Mouse (Mus musculus) hindbrain, embryonic 11.5 days (tissue): ENCODE measurements around the gene Cyp1b1. TPM values are rescaled to one million over a fixed set of nuclear protein-coding genes. Genes with fewer than 3 reads are reported as not detected.
A peak's percentile ranks its signal among the peaks of the same experiment; 100 is the strongest.

Experiments used
- ATAC-seq: fragments of 200-750 bp; cut with Nextera tagmentation; 2 replicates; pipeline ENCODE4 v1.8.0; 2017; ENCODE audit warnings: mild to moderate bottlenecking, moderate TSS enrichment, moderate library complexity; ENCODE audit not compliant: low FRiP score
- DNase-seq: peaks from one replicate; pipeline ENCODE4 v3.0.0-alpha.2; 2015; ENCODE audit warnings: low spot score
- H3K27ac ChIP-seq: fragments of 300-500 bp; sonication (generic); 2 replicates; pipeline ENCODE4 v1.5.1; 2014; ENCODE audit warnings: mild to moderate bottlenecking, low read depth, low read length
- H3K27me3 ChIP-seq: fragments of 300-500 bp; sonication (generic); 2 replicates; pipeline ENCODE4 v1.6.1; 2014; ENCODE audit warnings: mild to moderate bottlenecking, low read length, moderate library complexity, mixed read lengths; ENCODE audit not compliant: control insufficient read depth, insufficient read depth
- H3K36me3 ChIP-seq: fragments of 300-500 bp; sonication (generic); 2 replicates; pipeline ENCODE4 v1.6.1; 2014; ENCODE audit warnings: mild to moderate bottlenecking, low read length, moderate library complexity, mixed read lengths; ENCODE audit not compliant: control insufficient read depth, insufficient read depth
- H3K4me1 ChIP-seq: fragments of 300-500 bp; sonication (generic); replicated peaks from 2 replicates; pipeline ENCODE4 v1.6.1; 2014; ENCODE audit warnings: low read length, mixed read lengths; ENCODE audit not compliant: control insufficient read depth, insufficient read depth
- H3K4me2 ChIP-seq: fragments of 300-500 bp; sonication (generic); replicated peaks from 2 replicates; pipeline ENCODE4 v1.6.1; 2014; ENCODE audit warnings: mild to moderate bottlenecking, low read depth, low read length
- H3K4me3 ChIP-seq: fragments of 300-500 bp; sonication (generic); 2 replicates; pipeline ENCODE4 v1.5.1; 2014; ENCODE audit warnings: low read depth, low read length
- H3K9ac ChIP-seq: fragments of 300-500 bp; sonication (generic); 2 replicates; pipeline ENCODE4 v1.6.1; 2014; ENCODE audit warnings: low read depth, low read length
- H3K9me3 ChIP-seq: fragments of 300-500 bp; sonication (generic); 2 replicates; pipeline ENCODE4 v1.6.1; 2016; ENCODE audit warnings: low read length; ENCODE audit not compliant: control insufficient read depth
- WGBS: fragments of 180-500 bp; shearing (Covaris S2); extraction: QIAGEN DNeasy Blood & Tissue Kit; methylation state at CpG from one replicate; pipeline ENCODE4 v1.1.7; 2014; 5-methylcytosine and 5-hydroxymethylcytosine counted together
- polyA plus RNA-seq: library from polyadenylated mRNA; unstranded; fragments of >200 nt; fragmentation: Nextera tagmentation; extraction: Ambion mirVana; gene quantifications from 2 replicates; pipeline ENCODE4 v1.2.1, GENCODE M21; 2014

The Cyp1b1 gene
- polyA plus RNA-seq = 3.0 and 4.0 TPM in 2 replicates

DNA sequence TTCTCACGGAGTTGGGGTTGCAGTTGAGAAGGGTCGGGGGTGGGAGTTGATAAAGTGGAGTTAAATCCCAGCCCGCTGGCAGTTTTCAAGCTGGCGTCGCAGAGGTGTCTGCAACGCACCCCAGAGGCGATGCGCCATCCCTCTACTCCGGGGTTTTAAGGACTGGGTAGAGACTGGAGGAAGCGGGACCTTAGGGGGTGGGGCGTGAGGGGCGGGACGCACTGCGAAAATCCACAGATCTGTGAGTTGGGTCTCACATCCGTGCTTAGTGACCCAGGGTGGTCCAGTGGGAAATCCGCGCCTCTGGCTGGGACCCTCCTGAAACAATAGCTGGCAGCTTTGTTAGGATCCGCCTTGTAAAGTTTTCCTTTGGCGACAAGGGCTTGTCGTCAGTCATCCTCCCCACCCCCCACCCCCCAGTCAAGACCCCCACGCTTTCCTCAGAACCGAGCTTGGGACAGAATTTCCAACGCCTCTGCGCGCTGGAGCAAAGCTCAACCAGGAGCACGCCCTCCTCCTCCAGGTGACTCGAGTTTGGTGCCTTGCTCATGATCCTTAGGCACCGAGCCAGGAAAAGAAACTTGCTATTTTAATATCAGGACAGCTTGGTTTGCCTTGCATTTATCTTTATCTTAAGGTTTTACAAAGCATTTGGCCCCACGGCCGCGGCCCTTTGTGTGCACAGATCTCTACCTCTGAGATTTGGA lies at the start of gene Cyp1b1:
Gene Cyp1b1 (minus strand): TSS at position 131 of the 707 bp plus-strand sequence.
- H3K27ac ChIP-seq = no peak within 1 kb of the TSS
- H3K9me3 ChIP-seq = no peaks in the 10 kb centered on the region
- peak; percentile 65 for DNase-seq
- H3K4me2 ChIP-seq = peak within 1 kb of the TSS; percentile 93
- ATAC-seq = peak; percentile 56
- under 1% methylated on average over 29 of the region's 31 CpGs for WGBS
- peaks cover 10% of the 10 kb centered on the region; the same call in 1 of the 2 replicates for H3K4me1 ChIP-seq
- no peaks in the 10 kb centered on the region for H3K36me3 ChIP-seq
- peak within 1 kb of the TSS; percentile 41 for H3K4me3 ChIP-seq
- peaks cover 46% of the 10 kb centered on the region for H3K27me3 ChIP-seq
- peak within 1 kb of the TSS; percentile 44 for H3K9ac ChIP-seq

DNA sequence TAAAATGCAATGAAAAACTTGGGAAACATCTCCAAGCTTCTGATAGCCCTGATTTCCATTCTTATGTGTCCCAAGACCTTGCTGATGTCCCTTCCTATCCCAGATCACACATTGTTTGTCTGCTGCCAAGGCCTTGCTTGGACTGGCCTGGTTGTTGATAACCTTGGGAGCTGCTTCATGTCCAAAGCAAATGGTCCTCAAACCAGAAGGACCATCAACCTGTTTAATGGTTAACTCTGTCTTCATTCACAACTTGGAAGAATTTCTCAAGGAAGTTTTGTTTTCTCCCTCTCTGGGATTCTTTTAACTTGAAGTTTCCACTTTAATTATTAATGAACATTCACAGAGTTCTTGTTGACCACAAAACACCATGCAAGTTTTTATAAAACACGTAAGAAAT lies 47.0 kb upstream of the Cyp1b1 start:
- no peaks in the 10 kb centered on the region for H3K27me3 ChIP-seq
- 78% methylated on average over 1 of the region's 1 CpGs for WGBS
- H3K4me1 ChIP-seq = no peaks in the 10 kb centered on the region
- no peaks in the 10 kb centered on the region for H3K9me3 ChIP-seq
- H3K9ac ChIP-seq = no peak overlapping the region
- DNase-seq (no peak), ATAC-seq (no peak)
- H3K36me3 ChIP-seq = no peaks in the 10 kb centered on the region
- no peak overlapping the region for H3K4me2 ChIP-seq
- H3K27ac ChIP-seq = no peak overlapping the region
- no peak overlapping the region for H3K4me3 ChIP-seq

DNA sequence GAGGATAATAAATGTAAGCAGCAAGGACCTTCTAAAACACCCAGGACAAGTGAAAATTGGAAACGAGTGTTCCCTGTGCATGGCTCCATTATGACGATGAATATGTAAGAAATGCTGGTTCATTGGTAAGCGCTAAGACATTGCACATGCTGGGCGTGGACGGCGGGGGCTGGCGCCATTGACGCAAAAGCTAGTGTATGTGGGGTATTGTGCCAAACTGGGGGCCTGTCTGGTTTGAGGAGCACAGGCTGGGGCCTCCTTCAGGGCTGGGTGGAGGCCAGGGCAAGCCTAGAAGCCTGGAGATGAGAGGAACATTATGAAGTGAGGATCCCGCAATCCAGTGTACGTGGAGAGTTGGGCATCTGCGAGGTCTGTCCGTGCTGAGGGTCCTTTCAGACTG lies 39.0 kb upstream of the Cyp1b1 start:
- ATAC-seq = no peak

DNA sequence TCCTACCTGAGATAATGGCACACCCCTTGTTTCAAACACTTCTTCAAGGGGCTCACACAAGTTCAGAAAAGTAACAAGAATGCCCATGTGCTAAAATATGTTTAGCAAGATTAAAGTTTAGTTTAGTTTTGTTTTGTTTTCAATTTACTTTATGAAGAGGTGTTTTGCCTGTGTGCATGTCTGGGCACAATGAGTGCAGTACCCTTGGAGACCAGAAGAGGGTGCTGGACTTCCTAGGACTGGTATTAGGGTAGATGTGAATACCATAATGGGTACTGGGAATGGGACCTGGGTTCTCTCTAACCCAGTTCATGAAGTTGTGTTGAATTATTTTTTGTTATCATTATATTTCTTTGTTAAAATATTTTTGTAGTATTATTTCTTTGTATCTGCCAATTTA lies 38.0 kb upstream of the Cyp1b1 start:
- no peaks in the 10 kb centered on the region for H3K4me1 ChIP-seq
- H3K4me2 ChIP-seq = no peak overlapping the region
- no peak overlapping the region for H3K4me3 ChIP-seq
- no peaks in the 10 kb centered on the region for H3K9me3 ChIP-seq
- H3K27ac ChIP-seq = no peak overlapping the region
- H3K9ac ChIP-seq = no peak overlapping the region
- ATAC-seq (no peak), DNase-seq (no peak)
- no peaks in the 10 kb centered on the region for H3K36me3 ChIP-seq
- H3K27me3 ChIP-seq = no peaks in the 10 kb centered on the region

More for the DNA sequence above, 39.0 kb upstream of the Cyp1b1 start:
- Histone ChIP-seq H3K4me3 (no peak overlapping the region), H3K27ac (no peak overlapping the region), H3K4me1 (no peaks in the 10 kb centered on the region), H3K9me3 (no peaks in the 10 kb centered on the region), H3K27me3 (no peaks in the 10 kb centered on the region), H3K4me2 (no peak overlapping the region), H3K9ac (no peak overlapping the region), H3K36me3 (no peaks in the 10 kb centered on the region)
- WGBS = 95% methylated on average over 12 of the region's 12 CpGs
- DNase-seq = no peak

DNA sequence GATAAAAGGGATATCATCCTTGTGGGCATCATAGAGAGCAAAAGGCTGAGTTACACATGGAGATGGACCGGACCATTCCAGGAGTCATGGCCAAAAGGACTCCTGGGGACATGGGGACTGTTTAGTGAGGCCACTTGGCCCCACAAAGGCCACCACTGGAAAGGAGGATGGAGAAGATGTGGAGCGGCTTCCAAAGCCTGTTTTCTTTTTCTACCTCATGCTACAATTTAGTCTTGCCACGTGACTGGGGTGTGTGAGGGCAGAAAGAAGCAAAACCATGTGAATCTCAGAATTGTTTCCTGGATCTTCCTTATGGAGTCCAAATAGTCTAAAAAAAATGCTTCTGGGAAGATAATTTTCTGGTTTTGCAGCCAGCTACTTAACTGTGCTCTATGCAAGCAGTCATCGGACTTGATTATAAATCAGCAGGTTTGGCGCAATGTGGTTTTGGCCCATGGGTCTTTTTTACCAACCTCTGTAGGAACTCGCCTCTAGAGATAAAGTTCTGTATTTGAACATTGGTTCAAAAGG lies 36.9 kb upstream of the Cyp1b1 start:
- no peaks in the 10 kb centered on the region for H3K36me3 ChIP-seq
- H3K9me3 ChIP-seq = no peaks in the 10 kb centered on the region
- no peak overlapping the region for H3K4me3 ChIP-seq
- no peak for DNase-seq
- H3K27me3 ChIP-seq = no peaks in the 10 kb centered on the region
- no peak overlapping the region for H3K9ac ChIP-seq
- no peaks in the 10 kb centered on the region for H3K4me1 ChIP-seq
- 95% methylated on average over 6 of the region's 6 CpGs for WGBS
- no peak overlapping the region for H3K4me2 ChIP-seq
- ATAC-seq = no peak
- H3K27ac ChIP-seq = no peak overlapping the region

DNA sequence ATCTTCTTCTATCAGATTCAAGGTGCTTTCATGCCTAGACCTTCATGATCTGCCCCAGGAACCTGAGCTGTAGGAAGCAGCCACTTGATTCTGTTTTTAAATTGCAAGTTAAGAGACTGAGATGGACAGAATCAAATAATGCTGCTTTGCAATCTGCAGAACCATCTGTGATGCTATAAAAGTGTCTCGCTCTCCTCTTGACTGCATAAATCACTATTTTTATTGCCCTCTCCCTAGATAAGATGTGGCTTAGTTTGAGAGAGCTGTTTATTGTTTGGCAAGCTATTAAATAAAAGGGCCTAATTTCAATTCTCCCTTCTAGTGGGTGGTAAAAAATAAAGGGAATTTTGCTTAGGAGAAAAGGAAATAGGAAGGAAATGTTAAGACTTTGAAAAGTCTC lies 34.8 kb upstream of the Cyp1b1 start:
- DNase-seq (no peak), ATAC-seq (no peak)
- WGBS = 92% methylated on average over 1 of the region's 1 CpGs
- Histone ChIP-seq H3K27ac (no peak overlapping the region), H3K4me2 (no peak overlapping the region), H3K4me3 (no peak overlapping the region), H3K9me3 (no peaks in the 10 kb centered on the region), H3K4me1 (peaks cover 3% of the 10 kb centered on the region; the same call in 1 of the 2 replicates), H3K27me3 (no peaks in the 10 kb centered on the region), H3K9ac (no peak overlapping the region), H3K36me3 (no peaks in the 10 kb centered on the region)

DNA sequence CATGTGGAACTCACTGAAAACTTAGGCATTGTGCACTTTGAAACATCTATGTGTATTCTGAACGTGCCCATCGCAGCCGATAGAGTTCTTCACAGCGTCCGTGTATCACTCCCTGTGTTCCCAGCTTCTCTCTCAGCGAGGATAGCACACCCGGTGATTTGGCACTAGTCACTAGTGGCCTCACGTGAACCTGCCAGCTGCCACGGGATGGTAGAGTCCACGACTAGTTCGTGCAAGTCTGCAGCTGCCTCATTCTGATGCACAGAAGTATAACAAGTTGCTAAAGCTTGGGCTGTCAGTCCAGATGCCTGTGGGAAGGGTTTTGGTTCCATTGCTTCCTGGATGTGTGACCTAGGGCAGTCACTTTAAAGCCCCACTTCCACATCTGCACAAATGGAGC lies 32.1 kb upstream of the Cyp1b1 start:
- WGBS = 87% methylated on average over 11 of the region's 11 CpGs
- DNase-seq = no peak
- Histone ChIP-seq H3K4me3 (no peak overlapping the region), H3K4me2 (no peak overlapping the region), H3K27me3 (no peaks in the 10 kb centered on the region), H3K9ac (no peak overlapping the region), H3K27ac (no peak overlapping the region), H3K9me3 (no peaks in the 10 kb centered on the region), H3K4me1 (peaks cover 3% of the 10 kb centered on the region; the same call in 1 of the 2 replicates), H3K36me3 (no peaks in the 10 kb centered on the region)
- no peak for ATAC-seq

DNA sequence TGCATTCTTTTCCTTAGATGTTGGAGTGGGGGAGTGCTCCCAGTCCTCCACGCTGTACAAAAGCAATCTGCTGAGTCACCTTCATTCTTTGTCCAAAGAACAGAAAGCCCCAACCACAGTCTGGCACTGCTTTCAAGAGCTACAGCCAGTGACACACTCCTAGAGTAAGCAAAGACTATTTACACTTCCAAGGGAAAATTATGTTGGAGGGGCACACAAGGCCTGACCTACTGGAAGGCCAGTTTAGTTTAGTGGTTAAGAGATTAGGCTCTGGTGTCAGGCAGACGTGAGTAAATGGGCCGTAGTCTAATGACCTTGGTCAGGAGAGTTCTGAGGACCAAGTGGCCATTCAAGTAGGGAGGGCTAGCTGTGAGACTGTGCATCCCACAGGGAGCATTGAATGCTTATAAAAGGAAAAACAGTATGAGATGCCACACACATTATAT lies 31.3 kb upstream of the Cyp1b1 start:
- Histone ChIP-seq H3K9me3 (no peaks in the 10 kb centered on the region), H3K9ac (no peak overlapping the region), H3K4me3 (no peak overlapping the region), H3K27ac (no peak overlapping the region), H3K27me3 (no peaks in the 10 kb centered on the region), H3K4me2 (no peak overlapping the region), H3K36me3 (no peaks in the 10 kb centered on the region), H3K4me1 (peaks cover 3% of the 10 kb centered on the region; the same call in 1 of the 2 replicates)
- DNase-seq (peak; percentile 39), ATAC-seq (no peak)
- 9% methylated on average over 3 of the region's 3 CpGs for WGBS
